Mouse (Mus musculus) layer of hippocampus, adult 8-10 months (tissue): Measurements from ENCODE around the gene Dusp1. TPM values are rescaled to one million over a fixed set of nuclear protein-coding genes. Genes with fewer than 3 reads are reported as not detected.

Experiments
- DNase-seq, 2 experiments: peaks; one replicate each; pipeline ENCODE4 v3.0.0; 2022; ENCODE audit warnings: low spot score in 2 of 2
- total RNA-seq, 4 experiments: library from RNA; stranded (reverse); gene quantifications; 2 replicates each; pipeline ENCODE4 v1.2.4; 2022

Gene Dusp1
- 10 to 100 TPM; 13.6 to 22.6 (median 20.6) TPM for total RNA-seq

DNA sequence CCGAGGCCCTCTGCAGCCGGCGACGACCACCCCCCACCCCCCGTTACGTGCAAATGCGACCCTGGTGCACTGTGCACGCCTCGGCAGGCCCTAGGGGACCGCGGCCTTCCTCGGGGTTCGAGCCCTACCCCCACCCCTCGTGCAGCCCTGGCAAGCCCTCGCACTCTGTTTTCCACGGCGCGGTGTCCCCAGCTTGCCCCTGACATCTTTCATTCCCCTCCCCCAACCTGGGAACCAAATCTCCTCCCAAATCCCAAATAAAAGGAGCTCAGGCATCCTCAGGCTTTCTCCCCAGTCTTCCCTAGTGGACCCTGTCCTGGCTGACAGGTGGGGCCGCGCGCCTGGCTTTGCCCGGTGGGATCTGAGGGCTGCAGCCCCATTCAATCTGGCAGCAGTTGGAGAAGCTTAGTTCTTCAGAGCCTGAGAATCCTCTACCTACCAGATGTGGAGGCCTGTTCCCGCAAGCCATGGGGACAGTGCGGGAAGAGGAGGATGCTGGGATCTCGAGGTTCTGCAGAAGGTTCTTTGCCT, at the start of gene Dusp1:
TSS of gene Dusp1 (minus strand) at position 478 of the 531 bp plus-strand sequence.
- no peak for DNase-seq

DNA sequence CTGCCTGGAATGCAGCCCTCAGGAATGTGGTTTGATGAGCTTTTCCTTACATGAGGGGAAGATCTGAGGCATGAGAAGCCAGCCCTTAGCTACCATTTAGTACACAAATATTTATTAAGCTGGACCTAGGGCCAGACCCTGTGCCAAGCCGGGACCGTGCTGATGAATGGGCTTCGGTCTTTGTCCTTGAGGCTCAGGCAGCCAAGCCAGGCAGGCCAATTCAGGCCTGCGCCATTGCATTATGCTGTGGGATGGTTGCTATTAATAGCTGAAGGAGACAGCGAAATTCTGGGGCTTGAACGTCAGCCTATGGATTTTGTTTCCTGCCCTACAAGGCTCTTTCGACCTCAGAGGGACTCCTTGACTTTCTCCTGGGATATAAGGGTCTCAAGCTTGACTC, 49.4 kb upstream of the Dusp1 start:
- DNase-seq: no peak

DNA sequence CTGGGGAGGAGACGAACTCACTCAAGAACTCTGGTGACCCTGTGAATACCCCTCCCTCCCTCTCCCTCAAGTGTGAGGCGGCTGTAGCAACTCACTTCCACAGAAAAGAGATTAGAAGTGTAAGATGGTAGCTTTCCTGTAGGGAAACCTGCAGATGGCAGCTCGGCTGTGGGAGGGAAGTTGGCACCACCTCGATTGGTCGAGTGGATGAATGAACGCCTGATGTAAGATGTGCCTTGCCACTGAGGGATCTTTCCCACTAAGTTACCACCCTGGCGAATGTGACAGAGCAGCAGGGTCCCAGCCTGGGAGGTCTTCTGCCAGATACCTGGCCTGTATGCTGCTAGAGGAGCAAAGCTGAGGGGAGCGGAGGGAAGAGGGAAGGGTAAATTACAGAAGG, 47.9 kb upstream of the Dusp1 start:
- peak; percentile 66 to 83 for DNase-seq

DNA sequence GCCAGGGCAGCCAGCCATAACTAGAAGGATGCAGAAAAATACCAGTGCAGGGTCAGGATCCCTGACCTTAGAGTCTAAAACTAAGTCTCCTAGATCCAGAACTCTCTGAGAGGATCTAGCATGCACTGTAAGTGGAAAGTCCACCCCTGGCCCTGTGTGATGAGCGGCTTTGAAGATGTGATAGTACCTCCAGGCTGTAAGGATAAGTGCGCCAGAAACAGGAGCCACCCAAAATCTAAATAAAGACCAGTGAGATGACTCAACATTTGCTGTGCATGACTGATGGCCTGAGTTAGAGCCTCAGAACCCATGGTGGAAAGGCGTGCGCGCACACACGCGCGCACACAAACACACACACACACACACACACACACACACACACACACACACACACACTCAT, 46.9 kb upstream of the Dusp1 start:
- no peak for DNase-seq

DNA sequence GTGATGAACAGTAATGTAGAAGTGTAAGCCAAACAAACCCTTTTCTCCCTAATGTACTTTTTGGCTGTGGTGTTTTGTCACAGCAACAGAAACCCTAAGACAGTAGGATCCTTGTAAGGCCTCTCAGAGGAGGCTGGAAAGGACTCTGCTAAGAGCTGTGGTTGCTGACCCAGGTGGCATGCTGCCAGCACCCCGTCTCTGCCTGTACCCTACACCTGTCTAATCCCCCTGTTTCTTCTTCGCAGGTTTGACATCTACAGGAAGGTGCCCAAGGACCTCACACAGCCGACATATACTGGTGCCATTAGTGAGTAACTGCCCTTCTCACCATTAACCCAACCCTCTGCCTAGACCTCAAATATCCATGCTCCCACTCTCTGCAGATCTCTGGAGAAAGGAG, 46.4 kb upstream of the Dusp1 start:
- DNase-seq: no peak

DNA sequence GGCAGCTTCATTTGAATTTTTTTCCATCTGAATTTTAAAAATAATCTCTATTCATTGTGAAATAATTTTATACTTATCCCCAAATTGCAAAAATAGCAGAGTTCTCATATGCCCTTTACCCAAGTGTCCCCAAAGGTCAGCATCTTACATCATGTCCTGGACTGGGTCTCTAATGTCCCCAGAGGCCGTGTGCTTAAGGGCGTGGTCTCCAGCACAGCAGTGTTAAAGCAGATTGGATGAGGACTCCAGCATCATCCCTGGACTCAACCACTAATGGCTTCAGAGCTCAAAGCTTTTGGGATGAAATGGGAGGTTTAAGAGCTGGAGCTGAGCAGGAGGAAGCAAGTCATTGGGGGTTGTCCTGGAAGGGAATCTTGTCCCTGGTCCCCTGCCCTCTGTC, 44.6 kb upstream of the Dusp1 start:
- no peak for DNase-seq

DNA sequence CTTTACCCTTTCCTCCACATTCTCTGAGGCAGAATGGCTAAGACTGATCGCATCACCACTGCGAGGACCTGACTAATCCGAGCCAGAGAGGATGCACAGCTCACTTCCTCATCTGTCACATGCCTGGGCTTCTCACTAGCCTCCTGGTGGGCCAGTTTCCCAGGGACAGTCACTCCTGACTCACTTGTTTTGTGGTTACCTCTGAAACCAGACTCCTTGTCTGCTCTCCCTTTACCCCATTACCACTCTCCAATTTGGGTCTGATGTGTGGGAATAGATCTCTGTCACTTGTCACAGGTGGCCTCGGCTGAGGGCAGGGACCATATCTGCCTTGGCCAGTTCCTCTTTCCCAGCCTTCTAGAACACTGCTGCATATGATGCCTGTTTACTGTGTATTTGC, 43.7 kb upstream of the Dusp1 start:
- no peak for DNase-seq

DNA sequence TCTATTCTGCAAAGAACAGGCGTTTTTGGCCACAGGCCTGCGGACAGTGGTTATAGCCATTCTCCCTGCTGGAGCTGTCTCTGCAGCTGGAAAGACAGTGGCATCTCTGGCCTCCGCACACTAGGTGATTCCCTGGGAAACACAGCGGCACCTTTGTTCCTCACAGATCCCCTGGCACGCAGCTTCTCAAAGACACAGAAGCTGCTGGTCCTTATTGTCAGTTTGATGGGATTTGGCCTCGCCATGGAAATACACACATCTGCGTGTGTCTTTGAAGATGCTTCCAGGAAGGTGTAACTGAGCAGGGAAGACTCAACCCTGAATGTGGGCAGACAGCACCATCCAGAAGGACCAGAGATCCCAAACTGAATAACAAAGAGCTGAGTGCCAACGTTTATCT, 41.4 kb upstream of the Dusp1 start:
- no peak for DNase-seq

DNA sequence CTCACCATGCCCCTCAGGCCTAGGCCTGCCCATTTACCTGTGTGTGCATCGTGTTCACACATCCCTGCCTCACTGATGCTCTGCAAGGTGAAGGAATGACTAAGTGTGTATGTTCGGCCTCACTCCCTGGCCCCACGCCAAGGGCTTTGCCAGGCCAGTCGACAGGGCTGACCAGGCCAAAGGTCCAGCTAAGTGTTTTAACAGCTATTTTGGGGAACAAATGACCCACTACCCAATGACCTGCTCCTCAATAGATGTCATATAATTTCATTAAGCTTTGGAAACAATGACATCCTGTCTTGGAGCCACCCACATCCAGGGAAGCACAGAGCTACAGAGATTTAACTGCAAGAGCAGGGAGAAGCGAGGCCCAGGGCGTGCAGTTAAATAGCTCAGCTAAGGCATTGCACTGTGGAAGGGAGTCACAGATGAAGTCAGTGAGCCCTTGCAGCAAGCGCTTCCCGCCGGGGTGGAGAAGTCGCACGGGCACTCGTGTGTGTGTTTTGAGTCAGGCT, 40.5 kb upstream of the Dusp1 start:
- no peak for DNase-seq

DNA sequence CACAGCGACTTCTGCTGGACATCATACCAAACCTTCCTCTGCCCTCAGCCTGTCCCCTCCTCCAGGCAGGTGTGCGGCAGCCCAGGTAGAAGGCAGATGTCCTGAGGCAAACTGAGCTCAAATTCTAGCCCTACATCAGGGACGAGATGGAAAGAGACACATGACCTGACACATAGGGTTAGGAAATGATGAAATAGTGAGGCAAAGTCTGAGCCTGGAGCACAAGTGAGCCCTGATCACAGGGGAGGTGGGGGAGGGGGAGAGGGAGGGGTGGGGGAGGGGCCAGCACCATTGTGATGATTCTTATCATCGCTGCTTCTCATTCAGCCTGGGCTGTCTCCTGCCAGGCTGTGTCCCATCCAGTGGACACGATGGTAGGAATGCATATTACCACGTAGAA, 40.0 kb upstream of the Dusp1 start:
- no peak for DNase-seq

DNA sequence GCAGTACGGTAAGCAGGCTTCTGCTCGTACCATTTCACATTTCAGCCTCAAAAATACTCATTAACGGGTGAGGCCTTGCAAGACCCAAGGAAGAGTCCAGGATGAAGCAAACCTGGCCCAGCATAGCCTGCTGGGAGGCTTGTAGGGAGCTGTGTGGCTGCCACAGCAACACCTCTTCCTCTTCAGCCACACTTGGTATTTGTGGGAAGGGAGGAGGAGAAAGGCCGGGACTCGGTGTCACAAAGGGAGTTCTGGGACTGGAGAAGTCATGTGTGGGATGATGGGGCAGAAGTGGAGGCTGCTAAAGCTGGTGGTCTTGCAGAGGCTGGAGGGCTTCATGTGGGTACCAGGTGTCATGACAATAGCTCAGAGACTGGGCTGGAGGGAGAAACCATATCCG, 39.6 kb upstream of the Dusp1 start:
- no peak for DNase-seq

DNA sequence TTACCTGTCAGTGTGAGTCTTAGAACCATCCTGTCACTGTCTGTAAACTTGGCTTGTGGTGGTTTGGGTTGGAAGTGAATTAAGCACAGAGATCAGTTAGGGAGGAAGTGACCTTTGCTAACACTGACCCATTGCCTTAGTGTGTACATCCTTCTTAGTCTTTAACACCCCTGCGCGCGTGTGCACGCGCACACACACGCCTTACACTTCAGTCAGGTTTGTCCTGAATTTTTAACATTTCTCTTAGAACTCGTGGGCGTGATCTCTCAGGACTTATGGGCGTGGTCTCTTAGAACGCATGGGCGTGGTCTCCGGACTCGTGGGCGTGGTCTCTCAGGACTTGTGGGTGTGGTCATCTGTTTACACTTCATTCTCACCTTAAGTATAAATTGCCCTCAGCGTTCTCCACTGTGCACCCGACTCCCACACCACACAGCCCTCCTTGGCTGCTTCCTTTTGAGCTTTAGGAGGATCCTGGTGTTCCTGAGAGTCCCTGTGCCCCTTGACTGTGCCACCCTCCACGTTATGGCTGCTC, 39.1 kb upstream of the Dusp1 start:
- DNase-seq: no peak

DNA sequence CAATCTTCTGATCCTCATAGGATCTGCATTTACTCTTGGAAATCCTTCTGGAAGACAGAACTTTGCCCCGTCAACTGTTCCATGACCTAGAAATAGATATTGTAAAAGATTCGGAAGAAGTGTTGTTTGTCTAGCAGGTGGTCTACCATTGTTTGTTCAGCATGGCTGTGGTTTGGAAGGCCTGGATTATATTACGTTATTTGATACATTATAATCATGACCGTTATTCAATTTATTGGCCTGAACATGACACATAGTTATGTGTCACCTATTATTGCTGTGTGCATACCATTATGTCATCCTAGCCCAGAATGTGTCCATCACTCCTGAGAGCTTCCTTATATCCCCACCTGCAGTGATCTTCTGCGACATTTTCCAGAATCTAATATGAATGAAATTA, 36.9 kb upstream of the Dusp1 start:
- no peak for DNase-seq

DNA sequence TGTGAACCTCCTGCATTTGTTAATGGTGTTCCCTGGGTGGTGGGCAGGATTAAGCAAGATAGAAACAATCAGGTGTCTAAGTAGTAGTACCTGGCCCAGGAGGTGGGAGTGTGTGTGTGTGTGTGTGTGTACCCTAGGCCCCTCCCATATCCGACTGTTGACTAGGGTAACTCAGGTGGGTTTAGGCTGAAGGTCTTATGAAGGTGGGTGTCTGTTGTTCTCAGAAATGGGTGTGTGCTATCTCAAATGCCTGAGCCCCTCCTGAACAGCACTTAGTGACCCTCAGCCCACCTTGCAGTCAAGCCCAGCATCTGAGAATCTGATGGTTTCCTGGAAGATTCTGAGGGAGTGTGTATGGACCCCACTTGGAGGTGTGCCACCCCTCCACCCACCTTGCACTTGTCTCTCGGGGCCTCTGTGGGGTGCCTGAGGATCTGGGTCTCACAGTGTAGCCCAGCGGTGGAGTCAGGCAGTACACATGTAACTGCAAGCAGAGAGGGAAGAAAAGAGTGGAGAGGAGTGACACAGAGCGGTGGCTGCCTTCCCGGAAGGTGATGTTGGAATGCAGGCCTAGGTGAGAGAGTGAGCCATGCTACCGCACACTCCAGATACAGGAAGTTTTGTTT, 35.0 kb upstream of the Dusp1 start:
- no peak for DNase-seq

DNA sequence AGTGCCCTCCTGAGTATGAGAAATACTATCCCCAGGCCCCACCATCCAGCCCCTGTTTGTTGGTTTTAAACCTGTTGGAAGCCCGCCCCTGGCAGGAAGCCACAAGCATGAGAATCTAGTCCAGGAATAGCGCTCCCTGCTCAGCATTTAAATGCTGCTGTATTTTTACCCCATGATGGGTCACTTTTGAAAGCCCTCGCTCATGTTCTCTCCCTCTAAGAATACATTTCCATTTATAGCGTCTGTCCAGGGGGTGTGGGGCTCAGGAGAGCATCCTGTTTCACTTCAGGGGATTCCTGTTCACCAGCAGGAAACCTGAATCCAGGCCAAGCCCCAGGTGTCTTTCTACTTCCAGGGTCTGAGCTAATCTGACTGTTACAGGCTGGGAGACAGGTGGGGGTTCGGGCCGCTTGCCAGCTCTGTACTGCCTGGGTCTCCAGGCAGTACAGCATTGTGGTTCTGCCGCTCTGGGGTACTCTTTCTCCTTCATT, 34.3 kb upstream of the Dusp1 start:
- peak in 1 of 2 experiments; percentile 53 for DNase-seq

DNA sequence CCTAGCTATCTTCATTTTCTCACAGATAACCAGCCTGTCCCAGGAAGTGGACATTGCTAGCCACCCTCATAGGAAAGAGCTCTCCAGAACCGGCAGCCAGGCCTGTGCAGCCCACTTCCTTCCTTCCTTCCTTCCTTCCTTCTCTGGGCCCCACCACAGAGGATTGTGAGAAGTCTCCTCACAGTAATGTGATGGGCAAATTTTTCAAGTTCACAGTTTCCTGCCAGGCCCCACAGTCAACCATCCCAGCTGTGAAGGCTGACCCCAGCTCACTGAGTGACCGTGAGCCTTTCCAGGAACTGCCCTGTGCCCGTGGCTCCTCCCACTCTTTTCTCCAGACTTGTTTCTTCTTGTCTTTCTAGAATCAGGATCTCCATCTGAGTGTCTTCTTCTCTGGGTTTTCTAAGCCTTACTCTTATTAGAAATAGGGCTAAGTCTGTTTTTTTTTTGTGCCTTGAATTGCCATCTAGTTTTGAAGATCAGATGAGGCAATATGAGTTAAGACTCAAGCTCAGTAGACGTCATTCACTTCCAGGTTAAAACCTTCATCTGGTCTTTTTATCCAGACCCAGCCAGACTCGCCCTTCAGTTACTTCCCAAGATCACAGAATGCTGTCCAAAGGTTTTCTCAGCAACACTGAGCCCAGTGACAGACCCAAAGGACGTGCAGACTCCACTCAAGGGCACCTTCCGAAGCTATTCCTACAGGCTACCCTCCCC, 33.7 kb upstream of the Dusp1 start:
- DNase-seq: no peak

DNA sequence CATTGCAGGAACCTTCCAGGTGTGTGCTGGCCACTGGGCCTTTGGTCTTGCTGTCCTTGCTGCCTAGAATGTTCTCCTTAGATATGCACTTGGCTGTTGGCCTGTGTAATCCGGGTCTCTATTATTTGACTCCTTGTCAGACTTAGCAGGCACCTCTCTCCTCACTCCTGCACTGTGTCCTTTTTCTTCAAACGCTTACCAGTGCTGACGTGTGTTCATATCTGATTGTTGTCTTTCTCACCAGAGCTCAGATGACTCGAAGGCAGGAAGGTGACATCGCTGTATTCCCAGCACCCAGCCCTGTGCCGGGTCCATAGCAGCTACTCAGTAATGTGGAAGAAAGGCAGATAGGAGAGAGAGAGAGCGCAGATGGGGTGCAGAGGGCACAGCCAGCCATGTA, 33.0 kb upstream of the Dusp1 start:
- no peak for DNase-seq

DNA sequence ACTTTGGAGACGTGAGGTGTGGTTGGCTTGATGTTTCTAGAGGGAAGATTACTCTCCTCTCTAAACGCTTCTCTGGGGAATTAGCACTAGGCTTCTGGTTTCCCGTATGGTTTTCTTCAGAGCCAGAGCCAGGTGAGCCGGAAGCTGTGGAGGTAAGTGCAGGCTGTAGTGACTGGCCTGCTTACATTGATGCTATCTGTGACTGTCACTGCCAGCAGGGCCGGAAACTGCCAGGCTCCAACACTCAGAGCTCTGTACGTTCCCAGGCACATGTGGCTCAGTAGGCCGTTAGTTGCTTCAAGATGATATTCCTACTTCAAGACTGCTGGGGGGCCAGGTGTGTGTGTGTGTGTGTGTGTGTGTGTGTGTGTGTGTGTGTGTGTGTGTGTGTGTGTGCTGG, 32.2 kb upstream of the Dusp1 start:
- DNase-seq: no peak

DNA sequence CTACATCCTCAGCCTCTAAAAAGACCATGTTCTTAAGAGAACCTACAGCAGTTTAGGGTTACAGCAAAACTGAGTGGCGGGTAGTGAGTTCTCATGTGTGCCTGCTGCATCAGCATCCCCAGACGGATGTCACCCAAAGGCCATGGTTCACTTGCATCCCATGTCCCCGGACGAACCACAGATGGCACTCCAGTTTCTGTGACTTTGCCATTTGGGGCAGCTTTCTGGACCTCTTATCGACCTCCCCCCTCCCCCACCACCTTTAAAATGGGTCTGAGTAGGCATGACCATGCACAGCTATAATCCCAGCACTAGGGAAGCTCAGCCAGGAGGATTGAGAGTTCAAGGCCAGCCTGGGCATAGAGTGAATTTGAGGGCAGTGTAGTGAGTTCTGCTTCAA, 31.3 kb upstream of the Dusp1 start:
- no peak for DNase-seq

DNA sequence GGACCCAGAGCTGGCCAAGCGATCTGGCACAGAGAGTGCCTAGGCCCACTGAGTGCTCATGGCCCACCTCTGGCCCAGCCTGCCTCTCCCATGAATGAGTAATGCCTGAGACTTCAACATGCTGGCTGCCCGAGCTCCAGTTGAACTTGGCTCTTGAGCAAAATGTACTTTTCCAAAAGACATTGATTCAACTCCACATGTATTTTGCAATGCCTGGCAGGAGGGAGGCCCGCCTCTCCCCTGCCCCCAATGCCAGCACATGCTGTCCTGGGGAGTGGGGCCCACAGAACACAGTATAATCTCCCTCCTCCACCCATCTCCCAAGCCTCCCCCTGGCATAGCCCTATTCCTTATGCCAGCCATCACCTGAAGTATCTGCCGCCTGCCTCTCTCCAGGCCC, 30.6 kb upstream of the Dusp1 start:
- no peak for DNase-seq

DNA sequence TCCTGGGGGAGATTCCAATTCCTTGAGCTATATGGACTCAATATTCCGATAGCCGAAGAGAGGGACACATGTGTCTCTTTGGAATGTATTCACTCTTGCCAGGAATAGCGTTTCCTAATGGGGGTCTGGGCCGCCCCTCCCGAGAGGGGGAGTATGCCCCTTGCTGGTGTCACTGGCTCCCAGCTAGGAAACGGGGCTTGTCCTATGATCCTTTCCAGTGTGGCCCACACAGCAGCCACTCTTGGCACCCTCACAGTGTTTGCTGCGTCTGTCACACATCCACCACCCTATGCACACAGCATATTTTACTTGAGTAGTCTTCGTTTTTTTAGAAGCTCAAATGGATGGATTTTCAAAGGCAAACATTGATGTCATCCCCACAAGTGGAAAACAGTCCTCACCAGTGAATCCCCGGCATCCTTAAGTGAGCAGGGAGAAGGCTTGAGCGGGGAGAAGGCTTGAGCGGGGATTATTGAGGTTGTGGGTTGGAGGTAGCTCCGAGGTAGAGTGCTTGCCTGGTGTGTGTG, 26.1 kb upstream of the Dusp1 start:
- DNase-seq: no peak

DNA sequence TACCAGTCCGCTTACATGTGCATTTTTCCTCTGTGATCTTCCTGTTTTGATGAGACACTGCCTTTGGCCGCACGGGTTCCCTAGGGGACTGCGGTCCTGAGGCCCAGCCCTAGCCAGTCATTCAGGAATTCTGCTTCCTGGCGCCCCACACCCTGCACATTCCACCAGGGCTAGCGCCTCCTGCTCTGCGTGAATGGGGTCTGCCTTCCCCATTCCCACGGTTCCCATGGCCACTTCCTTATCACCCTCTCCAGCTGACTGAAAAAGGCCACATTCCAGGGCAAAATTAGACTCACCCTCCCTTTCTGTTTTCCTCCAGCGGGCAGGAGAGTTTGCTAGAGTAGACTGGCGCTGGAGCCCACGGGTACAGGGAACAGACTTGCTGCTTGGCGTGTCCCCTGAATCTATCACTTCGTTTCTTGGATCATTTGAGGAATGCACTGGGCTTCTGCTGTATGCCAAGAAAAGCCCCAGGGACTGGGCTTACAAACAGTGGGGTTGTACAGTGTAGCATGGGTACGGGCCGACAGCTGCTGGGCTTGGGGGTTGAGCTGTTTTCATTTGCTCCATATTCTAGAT, 22.7 kb upstream of the Dusp1 start:
- DNase-seq: no peak
